In genomic region chr4:66232350-66232749, GRCm38 (mm10) we compare ENCODE assay signal across 16 mouse cellular contexts.
DNase-seq lines count a peak whose midpoint lies in the region; ATAC-seq and TF ChIP-seq lines count a peak whose summit lies in the region.
"Had no signal": no experiment of that assay in that cellular context is flagged by ENCODE, and none has a peak within 500 bp of the region (broad histone marks: within the 10 kb centered on the region; RNA-seq: fewer than 3 reads in every experiment).

No protein-coding gene starts in this region.

- WGBS in forebrain, embryonic 11.5 days: 76% methylated on average over 2 of the region's 2 CpGs
- WGBS in forebrain, embryonic 10.5 days: 68% methylated on average over 2 of the region's 2 CpGs
- WGBS in forebrain, embryonic 13.5 days: 66% methylated on average over 2 of the region's 2 CpGs
- 55% methylated on average over 2 of the region's 2 CpGs for WGBS in hindbrain, postnatal 0 days
- WGBS in intestine, embryonic 16.5 days: 62% methylated on average over 2 of the region's 2 CpGs

- no peak overlapping the region for H3K9ac ChIP-seq in forebrain, embryonic 11.5 days (ENCODE audit: low read length)
- no peak overlapping the region for H3K9ac ChIP-seq in forebrain, embryonic 13.5 days
- H3K9ac ChIP-seq in hindbrain, postnatal 0 days (replicated peaks; ENCODE audit: low read length): no peak overlapping the region
- no peak overlapping the region for H3K9ac ChIP-seq in intestine, embryonic 16.5 days (ENCODE audit: low read depth, low read length)
- H3K9ac ChIP-seq: embryonic facial prominence, embryonic 15.5 days; heart, embryonic 13.5 days; limb, embryonic 15.5 days had no signal

- no peaks in the 10 kb centered on the region for H3K9me3 ChIP-seq in forebrain, embryonic 11.5 days (ENCODE audit: control insufficient read depth, low read length)
- no peaks in the 10 kb centered on the region for H3K9me3 ChIP-seq in forebrain, embryonic 10.5 days
- H3K9me3 ChIP-seq in forebrain, embryonic 13.5 days (replicated peaks): no peaks in the 10 kb centered on the region
- H3K9me3 ChIP-seq in hindbrain, postnatal 0 days (ENCODE audit: low read length): no peaks in the 10 kb centered on the region
- H3K9me3 ChIP-seq in intestine, embryonic 16.5 days (ENCODE audit: control insufficient read depth, low read length): no peaks in the 10 kb centered on the region
- H3K9me3 ChIP-seq: embryonic facial prominence, embryonic 15.5 days; heart, embryonic 13.5 days; limb, embryonic 15.5 days had no signal

- no peaks in the 10 kb centered on the region for H3K36me3 ChIP-seq in forebrain, embryonic 11.5 days (ENCODE audit: control insufficient read depth, insufficient read depth, low read length)
- H3K36me3 ChIP-seq in forebrain, embryonic 10.5 days (replicated peaks): no peaks in the 10 kb centered on the region
- no peaks in the 10 kb centered on the region for H3K36me3 ChIP-seq in forebrain, embryonic 13.5 days (ENCODE audit: poor library complexity, severe bottlenecking)
- no peaks in the 10 kb centered on the region for H3K36me3 ChIP-seq in hindbrain, postnatal 0 days (ENCODE audit: insufficient read depth, low read length)
- no peaks in the 10 kb centered on the region for H3K36me3 ChIP-seq in intestine, embryonic 16.5 days (ENCODE audit: control insufficient read depth, insufficient read depth, low read length)
- H3K36me3 ChIP-seq: embryonic facial prominence, embryonic 15.5 days; heart, embryonic 13.5 days; limb, embryonic 15.5 days had no signal

- no peak overlapping the region for H3K4me3 ChIP-seq in forebrain, embryonic 11.5 days (ENCODE audit: low read depth, low read length)
- no peak overlapping the region for H3K4me3 ChIP-seq in forebrain, embryonic 10.5 days
- H3K4me3 ChIP-seq in forebrain, embryonic 13.5 days: no peak overlapping the region
- H3K4me3 ChIP-seq in hindbrain, postnatal 0 days (ENCODE audit: low read length): no peak overlapping the region
- H3K4me3 ChIP-seq in intestine, embryonic 16.5 days (ENCODE audit: low read length): no peak overlapping the region
- H3K4me3 ChIP-seq: embryonic facial prominence, embryonic 15.5 days; heart, embryonic 13.5 days; limb, embryonic 15.5 days; myocyte had no signal

- no peak for TF ChIP-seq CTCF in hindbrain, postnatal 0 days (IDR thresholded peaks at IDR 0.05; ENCODE audit: low read depth)

- no peak overlapping the region for H3K27ac ChIP-seq in forebrain, embryonic 11.5 days (ENCODE audit: low read depth, low read length)
- no peak overlapping the region for H3K27ac ChIP-seq in forebrain, embryonic 10.5 days
- no peak overlapping the region for H3K27ac ChIP-seq in forebrain, embryonic 13.5 days
- no peak overlapping the region for H3K27ac ChIP-seq in hindbrain, postnatal 0 days
- H3K27ac ChIP-seq in intestine, embryonic 16.5 days (ENCODE audit: low read length): no peak overlapping the region
- H3K27ac ChIP-seq: embryonic facial prominence, embryonic 15.5 days; heart, embryonic 13.5 days; limb, embryonic 15.5 days had no signal

- no peak for DNase-seq in forebrain, embryonic 11.5 days (ENCODE audit: low spot score)
- no peak for DNase-seq in forebrain, embryonic 10.5 days (ENCODE audit: extremely low spot score, low spot score)
- peak; percentile 63 for DNase-seq in hindbrain, postnatal 0 days (ENCODE audit: low spot score)
- peak; percentile 22 for DNase-seq in neural tube, embryonic 10.5 days (ENCODE audit: extremely low spot score, low spot score)
- no peak for DNase-seq in adrenal gland, postnatal 10 days
- DNase-seq in right cerebral cortex, postnatal 36 days (ENCODE audit: low spot score in 2 of 2): no peak
- DNase-seq: gastrocnemius, postnatal 25 days; kidney, adult 11 months had no signal

- no peak overlapping the region for H3K4me2 ChIP-seq in forebrain, embryonic 11.5 days (ENCODE audit: low read depth, low read length, severe bottlenecking)
- no peak overlapping the region for H3K4me2 ChIP-seq in forebrain, embryonic 13.5 days
- no peak overlapping the region for H3K4me2 ChIP-seq in hindbrain, postnatal 0 days (ENCODE audit: low read depth, low read length)
- H3K4me2 ChIP-seq in intestine, embryonic 16.5 days (ENCODE audit: low read depth, low read length): no peak overlapping the region
- H3K4me2 ChIP-seq: embryonic facial prominence, embryonic 15.5 days; heart, embryonic 13.5 days; limb, embryonic 15.5 days had no signal

- ATAC-seq in forebrain, embryonic 11.5 days (replicated peaks; ENCODE audit: low FRiP score): peak; percentile 27; the same call in 1 of the 2 replicates
- ATAC-seq in forebrain, embryonic 13.5 days: peak; percentile 59
- ATAC-seq in hindbrain, postnatal 0 days: peak; percentile 82
- ATAC-seq in intestine, embryonic 16.5 days: no peak
- ATAC-seq: activated CD4-positive, CD25-positive, alpha-beta regulatory T cell, adult 4 months; lung, postnatal 0 days had no signal

- no peaks in the 10 kb centered on the region for H3K27me3 ChIP-seq in forebrain, embryonic 11.5 days (ENCODE audit: control insufficient read depth, insufficient read depth, low read length)
- H3K27me3 ChIP-seq in forebrain, embryonic 10.5 days (ENCODE audit: poor library complexity, severe bottlenecking): no peaks in the 10 kb centered on the region
- no peaks in the 10 kb centered on the region for H3K27me3 ChIP-seq in forebrain, embryonic 13.5 days
- H3K27me3 ChIP-seq in hindbrain, postnatal 0 days (ENCODE audit: insufficient read depth, low read length): no peaks in the 10 kb centered on the region
- H3K27me3 ChIP-seq in intestine, embryonic 16.5 days (replicated peaks; ENCODE audit: control insufficient read depth, insufficient read depth, low read length): no peaks in the 10 kb centered on the region
- H3K27me3 ChIP-seq: embryonic facial prominence, embryonic 15.5 days; heart, embryonic 13.5 days; limb, embryonic 15.5 days had no signal

- H3K4me1 ChIP-seq in forebrain, embryonic 11.5 days (replicated peaks; ENCODE audit: control insufficient read depth, insufficient read depth, low read length): no peaks in the 10 kb centered on the region
- H3K4me1 ChIP-seq in forebrain, embryonic 10.5 days: peaks cover 7% of the 10 kb centered on the region; the same call in 1 of the 2 replicates
- no peaks in the 10 kb centered on the region for H3K4me1 ChIP-seq in forebrain, embryonic 13.5 days
- no peaks in the 10 kb centered on the region for H3K4me1 ChIP-seq in hindbrain, postnatal 0 days (ENCODE audit: insufficient read depth, low read length)
- H3K4me1 ChIP-seq in intestine, embryonic 16.5 days (ENCODE audit: control insufficient read depth, insufficient read depth, low read length): no peaks in the 10 kb centered on the region
- H3K4me1 ChIP-seq: heart, embryonic 13.5 days; limb, embryonic 15.5 days had no signal

Comparison
In these comparisons a context has a peak if more than half of its experiments do, and no peak if none do; other contexts are left out.
1. DNase-seq: peak in hindbrain, postnatal 0 days (single experiment) and neural tube, embryonic 10.5 days (single experiment); none in forebrain, embryonic 11.5 days (single experiment), forebrain, embryonic 10.5 days (single experiment), adrenal gland, postnatal 10 days (single experiment) and right cerebral cortex, postnatal 36 days (0 of 2).